Mouse (Mus musculus) small intestine, adult 2 months (tissue): Measurements from ENCODE around the gene Spata18.

Experiments used
- CTCF ChIP-seq: fragments of 200-500 bp; IDR thresholded peaks from 2 replicates; pipeline ENCODE4 v1.5.1; 2012; ENCODE audit warnings: low read depth, mild to moderate bottlenecking, control low read depth, inconsistent platforms, low read length, moderate library complexity, mixed read lengths; ENCODE audit not compliant: insufficient replicate concordance, insufficient read length; ENCODE audit errors: extremely low read depth
- POLR2A ChIP-seq: fragments of 200-500 bp; IDR thresholded peaks from 2 replicates; pipeline ENCODE4 v1.6.1; 2012; ENCODE audit warnings: low read depth, mild to moderate bottlenecking, control low read depth, inconsistent platforms, low read length, moderate library complexity

DNA sequence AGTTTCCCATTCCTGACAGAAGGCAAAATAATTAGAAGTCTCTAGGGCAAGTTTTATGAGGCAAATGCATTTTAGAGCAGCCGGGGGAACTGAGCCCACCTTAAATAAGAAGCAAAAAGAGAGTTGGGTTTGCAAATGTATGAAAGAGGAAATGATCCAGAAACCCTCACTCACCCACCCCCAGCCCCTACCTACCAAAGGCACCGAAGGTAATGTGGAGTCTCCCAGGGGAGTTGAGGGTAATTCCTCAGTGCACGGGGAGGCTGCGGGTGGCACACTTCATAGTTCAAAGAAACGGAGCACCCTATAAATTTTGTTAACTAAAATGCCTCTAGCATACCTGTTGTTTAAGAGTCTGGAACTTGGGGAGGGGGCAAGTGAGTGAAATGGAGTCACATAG, 54.1 kb downstream of the Spata18 start:
- TF ChIP-seq POLR2A (no peak), CTCF (no peak)
